Mouse (Mus musculus) spleen, adult 18-20 months (tissue): Measurements from ENCODE around the gene Zscan5b.
A peak's percentile ranks its signal among the peaks of the same experiment; 100 is the strongest.
"Not testable (repeated sequence)": the region's sequence is repeated elsewhere in the genome, so short reads cannot be mapped to it uniquely, and the experiment has no call there.

ENCODE experiments used
- DNase-seq, 2 experiments: peaks; one replicate each; pipeline ENCODE4 v3.0.0; 2022; ENCODE audit warnings: mixed read lengths in 2 of 2

Gene Zscan5b

DNA sequence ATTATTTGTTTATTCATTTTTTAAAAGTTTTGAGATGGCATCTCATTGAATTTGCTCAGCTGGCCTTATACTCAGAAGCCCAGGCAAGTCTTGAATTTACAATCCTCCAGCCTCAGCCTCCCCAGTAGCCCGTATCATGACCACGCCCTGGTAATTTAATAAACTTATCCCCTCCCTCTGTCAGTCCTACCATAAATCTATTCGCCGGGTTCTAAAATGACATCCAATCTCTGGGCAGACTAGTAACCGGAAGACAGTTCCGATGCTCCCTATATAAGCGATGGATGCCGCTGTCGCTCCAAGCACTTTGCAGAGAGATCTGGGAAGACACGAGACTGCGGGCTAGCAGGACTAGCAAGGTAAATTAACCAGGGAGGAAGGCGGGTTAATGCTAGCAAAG lies at the start of gene Zscan5b:
TSS of gene Zscan5b (plus strand) at position 301 of the 400 bp plus-strand sequence.
- DNase-seq, result no peak

DNA sequence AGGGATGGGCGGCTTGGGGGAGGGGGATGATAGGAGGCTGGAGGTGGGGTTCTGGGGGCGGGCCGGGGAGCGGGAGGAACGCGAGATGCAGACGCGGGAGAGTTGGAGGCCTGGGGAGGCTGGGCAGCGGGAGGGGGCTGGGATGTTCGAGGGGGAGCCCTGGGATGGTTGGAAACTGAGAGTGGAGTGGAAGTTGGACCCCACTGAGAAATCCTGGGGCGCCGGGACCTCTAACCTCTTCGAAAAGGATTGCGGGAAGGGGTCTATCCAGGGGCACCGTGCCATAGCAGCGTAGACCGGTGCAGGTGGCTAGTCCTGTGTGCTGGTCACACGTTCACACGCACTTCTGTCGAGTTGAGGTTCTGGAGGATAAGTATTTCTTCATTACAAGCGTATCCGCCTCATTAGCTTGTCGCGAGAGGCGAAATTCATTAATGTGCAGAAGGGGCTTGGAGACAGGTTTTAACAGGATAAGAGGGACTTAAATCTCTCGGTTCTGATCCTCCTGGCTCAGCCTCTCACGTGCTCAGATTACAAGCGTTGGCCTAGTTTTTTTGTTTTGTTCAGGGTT lies 49.3 kb upstream of the Zscan5b start:
- no peak for DNase-seq

DNA sequence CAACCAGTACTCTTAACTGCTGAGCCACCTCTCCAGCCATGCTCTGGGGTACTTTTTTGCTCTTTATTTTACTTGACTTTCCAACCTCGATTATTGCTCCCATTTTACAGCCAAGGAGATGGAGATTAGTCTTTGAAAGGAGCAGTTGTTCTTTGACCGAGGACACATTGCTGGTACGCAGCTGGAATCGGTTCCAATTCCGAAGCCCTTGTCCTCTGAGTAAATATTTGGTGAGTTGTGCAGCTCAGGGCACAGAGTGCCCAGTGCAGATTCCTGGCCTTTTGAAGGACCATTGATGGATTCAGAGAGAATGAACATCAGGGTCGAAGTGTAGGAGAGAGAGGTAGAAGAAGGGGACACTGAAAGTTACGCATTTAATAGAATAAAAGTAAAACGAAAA lies 48.2 kb upstream of the Zscan5b start:
- no peak for DNase-seq

DNA sequence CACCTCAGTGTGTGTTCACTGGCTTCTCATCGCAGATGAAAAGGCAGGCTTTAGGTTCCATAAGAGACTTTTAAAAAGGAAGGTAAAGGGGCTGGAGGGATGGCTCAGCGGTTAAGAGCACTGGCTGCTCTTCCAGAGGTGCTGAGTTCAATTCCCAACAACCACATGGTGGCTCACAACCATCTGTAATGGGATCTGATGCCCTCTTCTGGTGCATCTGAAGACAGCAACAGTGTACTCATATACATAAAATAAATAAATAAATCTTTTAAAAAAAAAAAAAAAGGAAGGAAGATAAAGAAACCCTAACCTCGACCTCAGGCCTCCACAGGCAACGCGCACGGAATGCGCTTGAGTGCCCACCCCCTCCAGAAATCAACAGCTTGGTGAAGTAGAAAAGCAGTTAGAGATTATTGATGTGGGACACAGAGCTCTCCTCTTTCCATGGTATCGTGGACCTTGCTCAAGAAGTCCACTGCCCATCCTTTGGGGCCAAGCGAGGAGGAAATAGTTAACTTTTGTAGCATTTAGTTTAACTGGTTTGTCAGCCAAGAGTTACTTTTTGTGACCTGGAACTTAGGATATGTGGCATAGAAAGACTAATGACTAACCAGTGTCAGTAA lies 47.6 kb upstream of the Zscan5b start:
- DNase-seq, result not testable (repeated sequence)

DNA sequence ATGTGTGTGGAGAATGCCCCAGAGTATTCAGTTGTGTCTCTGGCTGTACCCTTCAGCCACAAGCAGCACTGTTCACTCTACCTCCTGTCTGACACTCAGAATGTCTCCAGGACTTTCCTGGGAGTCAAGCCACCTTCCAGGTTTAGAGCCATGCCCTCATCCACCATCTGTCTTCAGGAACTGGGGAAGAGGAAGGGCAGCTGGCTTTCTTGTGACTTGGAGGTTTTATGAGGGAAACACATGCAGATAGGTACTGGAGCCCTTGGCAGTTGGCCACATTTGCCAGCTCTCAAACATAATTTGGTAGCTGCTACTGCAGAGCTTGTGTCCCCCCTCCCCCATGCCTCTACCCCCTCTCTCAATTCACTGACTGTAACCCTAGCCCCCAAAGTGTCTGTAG lies 43.1 kb upstream of the Zscan5b start:
- no peak for DNase-seq

DNA sequence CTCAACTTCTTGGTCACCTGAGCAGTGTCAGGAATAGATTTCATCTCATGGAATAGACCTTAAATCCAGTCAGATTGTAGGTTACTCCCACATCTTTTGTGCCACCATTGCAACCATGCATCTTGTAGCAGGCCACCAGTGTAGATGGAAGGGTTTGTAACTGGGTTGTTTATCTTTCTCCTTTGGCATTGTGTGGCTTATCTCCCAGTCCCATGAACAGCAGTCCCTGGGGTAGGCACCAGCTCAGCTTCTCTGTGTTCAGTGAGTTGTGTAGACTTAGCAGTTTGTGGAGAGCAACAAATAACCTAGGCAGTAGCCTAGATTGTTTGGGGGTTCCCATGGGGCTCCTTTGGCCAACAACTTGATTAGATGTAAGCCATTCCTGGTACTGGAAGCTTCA lies 39.2 kb upstream of the Zscan5b start:
- DNase-seq, result no peak

DNA sequence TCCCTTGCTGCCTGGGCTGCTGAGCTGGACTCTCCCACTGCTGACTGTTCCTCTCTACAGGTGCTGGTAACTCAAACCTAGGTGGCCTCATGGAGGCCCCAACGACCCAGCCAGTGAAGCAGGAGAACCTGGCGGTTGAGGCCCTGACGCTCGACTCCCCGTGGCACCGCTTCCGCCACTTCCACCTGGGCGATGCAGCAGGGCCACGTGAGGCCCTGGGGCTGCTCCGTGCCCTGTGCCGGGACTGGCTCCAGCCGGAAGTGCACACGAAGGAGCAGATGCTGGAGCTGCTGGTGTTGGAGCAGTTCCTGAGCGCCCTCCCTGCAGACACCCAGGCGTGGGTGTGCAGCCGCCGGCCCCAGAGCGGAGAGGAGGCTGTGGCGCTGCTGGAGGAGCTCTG lies 38.3 kb upstream of the Zscan5b start:
- no peak for DNase-seq

DNA sequence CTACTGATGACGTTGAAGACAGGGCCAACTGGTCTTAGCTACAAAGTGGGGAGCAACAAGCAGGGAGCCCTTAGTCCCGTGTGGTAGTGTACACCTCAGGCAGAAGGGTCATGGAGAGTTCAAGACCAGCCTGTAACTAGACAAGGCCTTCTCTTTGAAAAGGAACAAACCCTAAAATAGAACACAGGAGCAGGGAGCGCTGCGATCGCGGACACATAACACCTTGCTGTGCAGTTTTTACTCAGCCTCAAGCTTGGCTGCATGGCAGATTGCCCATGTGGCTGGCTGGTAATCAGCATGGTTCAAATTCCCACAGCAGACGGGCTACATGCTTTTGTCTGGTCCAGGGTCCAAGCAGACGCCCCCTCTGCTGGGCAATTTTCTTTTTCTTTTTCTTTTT lies 37.6 kb upstream of the Zscan5b start:
- no peak for DNase-seq

DNA sequence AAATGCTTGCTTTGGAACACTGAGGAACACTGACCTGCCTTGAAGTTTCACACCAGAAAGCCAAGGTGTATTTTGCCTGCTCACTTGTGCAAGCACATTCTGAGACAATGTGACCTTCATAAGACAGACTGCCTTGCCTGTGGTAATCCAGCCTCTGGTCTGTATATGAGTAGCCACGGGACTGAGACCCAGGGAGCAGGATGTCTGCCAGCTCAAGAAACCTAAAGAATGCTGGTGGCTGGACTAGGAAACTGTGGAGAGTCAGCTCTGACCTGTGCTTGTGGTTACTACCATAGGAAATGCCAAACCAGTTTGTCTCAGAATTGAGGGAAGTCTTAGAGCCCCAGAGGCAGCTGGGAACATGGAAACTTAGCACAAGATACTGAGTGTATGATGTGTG lies 36.7 kb upstream of the Zscan5b start:
- DNase-seq, result no peak

DNA sequence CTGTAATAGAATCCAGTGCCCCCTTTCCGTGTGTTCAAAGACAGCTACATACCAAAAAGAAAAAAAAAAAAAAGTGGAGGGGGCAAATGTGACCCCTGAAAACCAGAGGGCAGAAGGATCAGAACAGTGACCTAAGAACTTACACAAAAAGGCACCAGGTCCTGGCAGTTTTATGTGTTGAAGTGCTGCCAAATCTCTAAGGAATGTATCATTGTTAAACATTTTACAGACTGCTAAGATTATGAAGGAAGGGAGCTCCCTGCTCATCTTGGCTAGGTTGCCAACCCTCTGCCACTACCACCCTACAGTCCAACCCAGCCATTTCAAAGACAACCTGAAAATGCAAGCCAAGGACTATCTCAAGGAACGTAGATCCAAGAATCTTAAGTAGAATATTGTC lies 35.9 kb upstream of the Zscan5b start:
- DNase-seq, result no peak

DNA sequence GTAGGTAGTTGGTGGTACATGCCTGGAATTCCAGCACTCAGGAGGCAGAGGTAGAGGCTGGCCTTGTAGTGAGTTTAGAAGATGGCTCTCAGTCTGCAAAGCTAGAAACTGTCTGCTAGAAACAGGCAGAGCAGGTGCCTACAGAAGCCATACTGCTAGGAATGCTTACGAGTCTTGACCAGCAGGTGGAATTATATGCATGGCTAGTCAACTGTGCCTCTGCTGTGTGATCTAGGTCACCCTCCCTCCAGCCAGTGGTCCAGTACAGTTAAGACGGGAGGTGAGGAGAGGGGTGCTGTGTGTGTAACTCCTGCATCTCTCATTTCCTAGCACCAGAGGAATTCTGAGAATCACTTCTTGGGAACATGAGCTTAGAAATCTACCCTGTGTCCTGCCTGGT lies 35.3 kb upstream of the Zscan5b start:
- DNase-seq, result no peak

DNA sequence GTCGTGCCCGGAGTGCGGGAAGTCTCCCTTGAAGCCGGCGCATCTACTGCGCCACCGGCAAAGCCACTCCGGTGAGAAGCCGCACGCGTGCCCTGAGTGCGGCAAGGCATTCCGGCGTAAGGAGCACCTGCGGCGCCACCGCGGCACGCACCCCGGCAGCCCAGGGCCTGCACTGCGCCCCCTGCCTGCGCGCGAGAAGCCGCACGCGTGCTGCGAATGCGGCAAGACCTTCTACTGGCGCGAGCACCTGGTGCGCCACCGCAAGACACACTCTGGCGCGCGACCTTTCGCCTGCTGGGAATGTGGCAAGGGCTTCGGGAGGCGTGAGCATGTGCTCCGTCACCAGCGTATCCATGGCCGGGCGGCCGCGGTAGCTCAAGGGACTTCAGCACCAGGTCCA lies 32.5 kb upstream of the Zscan5b start:
- no peak for DNase-seq

DNA sequence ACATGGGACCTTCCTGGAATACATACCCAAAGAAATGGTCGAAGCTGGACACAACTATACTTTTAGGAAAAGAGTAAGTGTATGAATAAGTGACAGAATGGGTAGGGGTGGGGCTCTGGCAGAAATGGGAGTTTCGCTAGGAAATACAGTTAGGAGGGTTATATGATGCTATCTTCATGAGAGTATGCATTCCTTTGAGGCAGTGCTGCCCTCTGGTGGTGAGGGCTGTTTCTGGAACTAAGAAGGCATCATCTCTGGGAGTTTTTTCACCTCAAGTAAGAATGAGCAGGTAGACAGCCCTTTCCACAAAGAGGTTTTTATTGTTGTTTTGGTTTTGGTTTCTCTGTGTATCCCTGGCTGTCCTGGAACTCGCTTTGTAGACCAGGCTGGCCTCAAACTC lies 30.7 kb upstream of the Zscan5b start:
- DNase-seq, result peak; percentile 36 to 82

DNA sequence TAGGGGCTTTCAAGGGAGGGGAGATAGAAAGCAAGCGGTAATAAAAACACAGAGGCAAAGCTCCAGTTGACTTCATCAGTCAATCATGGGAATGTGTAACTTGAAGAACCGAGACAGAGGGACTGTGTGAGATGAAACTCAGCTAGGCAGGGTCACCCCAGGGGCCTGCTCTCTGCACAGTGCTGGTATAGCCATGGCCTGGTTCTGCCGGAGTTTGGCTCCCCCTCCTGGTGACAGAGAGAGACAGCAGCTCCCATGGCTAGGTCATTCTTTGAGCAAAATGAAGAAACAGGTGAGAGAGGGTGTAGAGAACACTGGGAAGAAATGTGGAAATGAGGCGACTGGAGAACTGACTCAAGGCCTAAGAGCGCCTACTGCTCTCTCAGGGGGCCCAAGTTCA lies 27.9 kb upstream of the Zscan5b start:
- peak in 1 of 2 experiments; percentile 57 for DNase-seq

DNA sequence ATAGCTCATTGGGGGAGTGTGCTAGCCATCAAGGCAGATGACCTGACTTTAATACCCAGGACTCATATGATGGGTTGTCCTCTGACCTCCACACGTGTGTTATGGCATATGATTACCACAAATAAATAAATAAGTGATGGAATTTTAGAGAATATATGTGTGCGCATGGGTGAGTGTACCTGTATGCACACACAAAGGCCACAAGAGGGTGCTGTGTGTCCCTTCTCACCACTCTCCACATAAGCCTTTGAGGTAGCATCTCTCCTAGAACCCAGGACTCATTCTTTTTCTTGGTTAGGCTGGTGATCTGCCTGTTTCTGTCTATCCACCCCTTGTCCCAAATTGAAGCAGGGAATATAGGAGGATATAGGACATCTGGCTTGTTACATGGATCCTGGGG lies 26.3 kb upstream of the Zscan5b start:
- no peak for DNase-seq

DNA sequence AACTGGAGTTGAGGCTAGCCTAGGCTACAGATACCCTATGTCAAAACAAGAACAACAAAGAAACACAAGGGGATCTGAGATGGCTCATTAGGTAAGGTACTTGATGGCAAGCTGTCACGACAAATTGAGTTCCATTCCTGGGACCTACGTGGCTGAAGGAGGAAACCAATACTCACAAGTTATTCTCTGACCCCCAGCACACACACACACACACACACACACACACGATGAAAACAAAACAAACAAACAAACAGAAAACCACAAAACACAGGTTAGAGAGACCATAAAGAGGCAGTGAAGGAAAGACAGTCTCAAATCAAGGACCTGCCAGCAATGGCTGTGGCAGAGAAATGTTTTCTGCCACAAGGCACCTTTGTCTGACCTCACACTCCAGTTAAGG lies 25.3 kb upstream of the Zscan5b start, which contains the start of gene Galp:
TSS of gene Galp (plus strand) at position 301 of the 400 bp plus-strand sequence.
- DNase-seq, result no peak

DNA sequence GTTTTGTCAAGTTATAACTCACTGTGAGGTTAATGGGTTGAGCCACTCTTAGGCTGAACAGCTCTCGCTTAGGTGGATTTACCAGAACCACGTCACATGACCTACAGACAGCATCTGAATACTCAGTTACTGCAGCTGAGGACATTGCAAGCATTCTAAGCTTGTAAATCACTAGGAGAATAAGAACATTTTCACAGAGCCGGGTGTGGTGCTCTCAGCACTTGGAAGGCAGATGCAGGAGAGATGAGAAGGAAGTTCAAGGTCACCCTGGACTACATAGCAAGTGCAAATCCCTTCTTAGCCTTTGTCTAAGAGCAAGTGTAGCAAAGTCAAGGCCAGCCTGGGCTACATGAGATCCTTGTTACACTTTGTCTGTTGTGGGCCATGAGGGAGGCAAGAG lies 17.9 kb upstream of the Zscan5b start:
- DNase-seq, result no peak

DNA sequence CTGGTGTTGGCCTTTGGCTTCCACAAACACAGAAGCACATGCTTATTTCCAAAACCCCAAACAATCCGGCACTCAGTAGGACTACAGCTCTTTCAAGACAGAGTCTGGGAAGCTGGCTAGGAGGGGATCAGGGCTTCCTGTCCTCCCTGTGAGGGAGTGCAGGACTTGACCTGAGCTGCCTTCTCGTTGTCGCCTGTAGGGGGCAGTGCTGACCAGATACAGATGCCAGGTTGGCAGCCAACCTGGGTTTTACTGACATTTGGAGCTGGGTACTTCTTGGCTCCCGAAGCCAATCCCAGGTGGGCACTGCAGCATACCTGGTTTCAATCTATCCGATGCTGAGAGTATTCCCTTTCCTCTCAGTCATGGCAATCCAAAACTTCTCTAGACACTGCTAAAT lies 8.9 kb upstream of the Zscan5b start:
- DNase-seq, result peak in 1 of 2 experiments; percentile 37

DNA sequence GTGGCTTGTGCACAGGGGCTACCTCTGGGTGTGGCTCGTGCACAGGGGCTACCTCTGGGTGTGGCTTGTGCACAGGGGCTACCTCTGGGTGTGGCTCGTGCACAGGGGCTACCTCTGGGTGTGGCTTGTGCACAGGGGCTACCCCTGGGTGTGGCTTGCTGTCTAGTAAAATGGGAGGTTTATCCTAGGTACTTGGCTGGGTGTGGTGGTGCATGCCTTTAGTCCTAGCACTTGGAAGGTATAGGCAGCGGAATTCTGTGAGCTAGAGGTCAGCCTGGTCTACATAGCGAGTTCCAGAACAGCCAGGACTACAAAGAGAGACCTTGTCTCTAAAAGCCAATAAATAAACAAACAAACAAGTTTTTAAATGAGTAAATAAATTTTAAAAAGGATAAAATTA lies 7.4 kb upstream of the Zscan5b start:
- not testable (repeated sequence) for DNase-seq

DNA sequence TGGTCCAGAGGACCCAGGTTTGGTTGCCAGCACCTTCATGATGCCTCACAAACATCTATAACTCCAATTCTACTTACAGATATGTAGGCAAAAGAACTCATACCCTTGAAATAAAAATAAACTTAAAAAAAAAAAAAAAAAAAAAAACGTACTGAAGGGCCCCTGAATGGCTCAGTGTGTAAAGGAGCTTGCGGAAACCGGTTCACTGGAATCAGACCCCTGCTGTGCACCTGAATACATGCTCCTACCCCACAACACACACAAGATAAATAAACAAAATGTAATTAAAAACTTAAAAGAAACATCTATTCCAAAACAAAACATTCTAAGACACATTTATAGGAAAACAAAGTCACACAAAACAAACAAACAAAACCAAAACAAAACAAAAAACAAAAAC lies 1.9 kb upstream of the Zscan5b start:
- DNase-seq, result no peak

DNA sequence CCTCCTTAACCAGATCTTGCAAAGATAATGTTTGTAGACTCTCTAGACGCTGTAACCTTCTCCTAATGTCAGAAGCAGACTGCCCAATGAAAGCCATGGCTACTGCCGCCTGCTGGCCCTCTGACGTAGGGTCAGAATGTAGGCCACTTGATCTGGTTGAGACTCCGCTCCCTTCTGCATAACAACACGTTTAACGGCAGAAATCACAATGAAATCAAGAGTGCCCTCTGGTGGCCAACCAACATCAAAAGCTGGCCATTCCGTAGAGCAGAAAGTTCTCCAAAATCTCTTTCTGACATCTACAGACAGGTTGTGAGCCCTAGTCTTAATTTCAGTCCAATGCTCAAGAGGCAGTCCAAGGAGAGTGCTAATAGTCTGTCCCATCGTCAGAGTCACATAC lies 6.4 kb downstream of the Zscan5b start:
- DNase-seq, result not testable (repeated sequence)

DNA sequence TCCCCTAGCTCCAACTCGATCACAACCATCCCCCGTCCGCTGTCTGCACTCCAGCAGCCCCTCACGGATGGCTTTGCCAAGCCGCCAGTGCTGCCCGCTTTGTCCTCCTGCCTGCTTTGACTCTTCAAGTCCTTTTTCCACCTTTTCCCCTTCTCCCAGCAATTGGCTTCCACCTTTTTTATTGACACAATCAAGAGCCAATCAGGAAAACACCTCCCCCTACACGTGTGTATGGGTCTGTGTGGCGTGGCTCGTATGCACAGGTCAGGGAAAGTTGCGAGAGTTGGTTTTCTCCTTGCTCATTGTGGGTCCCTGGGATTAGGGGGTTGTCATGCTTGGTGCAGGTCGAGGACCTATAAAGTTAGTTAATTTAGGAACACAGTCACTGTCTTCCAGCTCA lies 17.7 kb downstream of the Zscan5b start:
- DNase-seq, result no peak

DNA sequence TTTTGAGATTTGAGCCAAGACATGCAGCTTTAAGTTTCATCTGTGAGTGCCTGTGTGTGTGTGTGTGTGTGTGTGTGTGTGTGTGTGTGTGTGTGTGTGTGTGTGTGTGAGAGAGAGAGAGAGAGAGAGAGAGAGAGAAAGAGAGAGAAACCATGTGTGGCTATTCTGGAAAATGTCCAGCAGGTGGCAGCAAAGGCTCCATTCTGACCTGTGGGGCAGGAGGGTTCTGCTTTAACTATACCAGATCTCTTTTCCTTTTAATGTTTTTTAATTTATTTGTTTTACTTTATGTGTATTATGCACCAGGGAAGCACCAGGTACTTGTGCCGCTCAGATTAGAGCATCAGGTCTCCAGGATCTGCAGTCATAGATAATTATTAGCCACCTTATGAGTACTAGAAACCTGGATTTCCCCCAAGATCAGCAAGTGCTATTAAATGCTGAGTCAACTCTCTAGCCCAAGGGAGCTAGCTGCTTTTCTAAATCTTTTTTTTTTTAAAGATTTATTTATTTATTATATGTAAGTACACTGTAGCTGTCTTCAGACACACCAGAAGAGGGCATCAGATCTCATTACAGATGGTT lies 18.9 kb downstream of the Zscan5b start:
- DNase-seq, result peak in 1 of 2 experiments; percentile 44
